Mouse (Mus musculus): ENCODE results near the gene Leo1. TPM values are rescaled to one million over a fixed set of nuclear protein-coding genes. Genes with fewer than 3 reads are reported as not detected.

The Leo1 gene
- polyA plus RNA-seq, 1 experiment from 2014 or later, result 49.1 TPM

DNA sequence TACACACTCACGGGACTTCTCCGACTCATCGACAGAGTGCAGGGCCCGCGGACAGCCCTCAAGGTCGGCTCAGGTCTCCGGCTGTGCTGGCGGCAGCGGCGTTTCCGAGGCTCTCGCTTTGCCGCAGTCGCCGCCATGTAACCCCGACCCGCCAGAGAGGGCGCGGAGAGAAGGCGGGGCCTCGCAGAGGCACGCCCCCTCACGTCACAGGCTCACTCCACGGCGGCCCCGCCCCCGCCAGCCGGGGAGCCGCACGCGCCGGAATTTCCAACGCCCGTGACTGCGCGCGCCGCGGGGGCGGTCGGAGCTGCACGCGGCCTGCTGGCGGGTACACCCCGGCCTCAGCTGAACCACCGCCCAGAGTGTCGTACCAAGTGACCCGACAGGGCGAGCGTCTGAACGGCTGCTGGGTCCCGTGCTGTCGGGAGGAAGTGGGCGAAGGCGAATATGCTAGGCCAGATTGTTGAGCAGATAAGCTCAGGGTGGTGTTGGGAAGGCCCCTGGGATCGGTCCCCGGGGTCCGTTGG lies 31.4 kb upstream of the Leo1 start, which contains the start of gene Mapk6:
TSS of gene Mapk6 (minus strand) at position 154 of the 527 bp plus-strand sequence.
- Histone ChIP-seq H3K36me3 (no peaks in the 10 kb centered on the region), H3K4me1 (peaks cover 42% of the 10 kb centered on the region), H3K4me3 (peak within 1 kb of the TSS; percentile 95), H3K27me3 (ENCODE audit: insufficient read depth, poor library complexity, severe bottlenecking) (no peaks in the 10 kb centered on the region), H3K27ac (peak within 1 kb of the TSS; percentile 98), H3K9me3 (no peaks in the 10 kb centered on the region)
- DNase-seq (ENCODE audit: low spot score), result peak; percentile 97
- under 1% methylated on average over 58 of the region's 58 CpGs for WGBS

DNA sequence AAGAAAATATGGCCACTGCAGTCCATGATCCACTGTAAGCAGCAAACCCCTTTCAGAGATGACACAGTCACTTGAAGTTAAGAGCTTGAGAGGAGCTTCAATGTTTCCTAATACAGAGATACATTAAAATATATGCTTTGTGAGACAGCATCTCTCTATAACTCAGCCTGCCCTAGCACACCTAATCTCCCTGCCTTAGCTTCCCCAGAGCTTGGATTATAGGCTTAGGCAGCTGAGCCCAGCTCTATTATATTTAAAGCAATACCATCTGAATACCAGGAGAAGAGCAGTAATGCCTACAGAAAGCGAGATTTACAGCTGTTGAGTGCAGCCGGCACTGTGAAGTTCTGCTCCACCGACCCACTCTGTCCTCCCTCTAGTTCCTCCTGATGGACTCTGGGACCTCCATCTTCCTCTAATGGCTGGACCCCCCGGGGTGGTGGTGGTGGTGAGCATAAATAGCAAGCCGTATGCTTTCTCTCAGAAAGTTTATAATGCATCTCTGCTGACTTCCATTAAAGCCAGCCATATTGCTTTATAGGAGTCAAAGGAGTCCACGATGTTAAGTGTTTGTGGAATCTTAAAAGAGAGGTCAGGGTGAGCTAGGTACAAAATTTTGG lies 30.3 kb upstream of the Leo1 start:
- Histone ChIP-seq H3K4me1 (peaks cover 38% of the 10 kb centered on the region), H3K9me3 (no peaks in the 10 kb centered on the region), H3K27me3 (ENCODE audit: insufficient read depth, poor library complexity, severe bottlenecking) (no peaks in the 10 kb centered on the region), H3K36me3 (no peaks in the 10 kb centered on the region), H3K27ac (peak overlapping the region; percentile 98), H3K4me3 (no peak overlapping the region; the same call in 1 of the 2 replicates)
- no peak for DNase-seq (ENCODE audit: low spot score)
- 83% methylated on average over 6 of the region's 6 CpGs for WGBS

DNA sequence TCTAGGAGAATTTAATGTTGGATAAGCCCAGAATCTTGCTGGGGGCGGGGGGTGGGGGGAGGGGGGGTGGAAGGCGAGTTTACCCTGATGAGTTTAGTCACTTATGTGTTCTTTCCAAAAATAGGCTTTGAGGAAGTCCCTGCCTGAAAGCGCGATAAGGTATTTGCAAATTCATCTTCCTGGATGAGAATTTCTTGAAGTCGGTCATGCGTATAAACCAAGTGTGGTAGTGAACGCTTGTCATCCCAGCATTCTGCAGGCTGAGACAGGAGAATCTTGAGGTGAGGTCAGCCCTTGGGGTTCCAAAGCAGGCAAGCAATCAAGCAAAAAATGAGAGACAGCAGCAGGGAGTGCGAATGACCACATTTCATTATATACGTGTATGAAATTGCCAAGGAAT lies 29.7 kb upstream of the Leo1 start:
- peaks cover 38% of the 10 kb centered on the region for H3K4me1 ChIP-seq
- DNase-seq (ENCODE audit: low spot score), result no peak
- 76% methylated on average over 9 of the region's 9 CpGs for WGBS

DNA sequence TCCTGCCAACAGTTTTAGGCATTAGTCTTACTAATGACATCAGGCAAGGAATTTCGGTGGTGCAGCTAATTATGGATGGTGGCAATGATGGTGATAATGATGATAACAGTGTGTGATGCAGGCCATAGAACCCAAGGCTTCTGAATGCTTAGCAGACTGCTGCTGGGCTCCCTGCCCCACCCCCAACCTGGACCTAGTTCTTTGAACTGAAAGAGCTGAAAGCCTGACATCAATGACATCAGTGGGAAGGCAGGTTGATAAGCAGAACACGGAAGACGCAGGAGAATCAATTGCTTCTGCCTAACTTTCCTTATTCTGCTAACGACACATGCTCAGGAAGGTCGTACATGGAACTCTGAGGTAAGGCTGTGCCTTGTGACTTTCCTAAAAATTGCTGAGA lies 28.1 kb upstream of the Leo1 start:
- DNase-seq (ENCODE audit: low spot score), result no peak
- no peak overlapping the region for H3K4me3 ChIP-seq
- H3K27me3 ChIP-seq (ENCODE audit: insufficient read depth, poor library complexity, severe bottlenecking), result no peaks in the 10 kb centered on the region
- no peaks in the 10 kb centered on the region for H3K36me3 ChIP-seq
- H3K4me1 ChIP-seq, result peaks cover 32% of the 10 kb centered on the region
- 47% methylated on average over 5 of the region's 5 CpGs for WGBS
- no peaks in the 10 kb centered on the region for H3K9me3 ChIP-seq
- H3K27ac ChIP-seq, result 0 out of 2 replicates have a peak overlapping the region, but pooled peaks have one; percentile 16

More for the DNA sequence above, 29.7 kb upstream of the Leo1 start:
- H3K36me3 ChIP-seq, result no peaks in the 10 kb centered on the region
- no peaks in the 10 kb centered on the region for H3K9me3 ChIP-seq
- no peaks in the 10 kb centered on the region for H3K27me3 ChIP-seq (ENCODE audit: insufficient read depth, poor library complexity, severe bottlenecking)
- H3K27ac ChIP-seq, result no peak overlapping the region
- H3K4me3 ChIP-seq, result no peak overlapping the region

DNA sequence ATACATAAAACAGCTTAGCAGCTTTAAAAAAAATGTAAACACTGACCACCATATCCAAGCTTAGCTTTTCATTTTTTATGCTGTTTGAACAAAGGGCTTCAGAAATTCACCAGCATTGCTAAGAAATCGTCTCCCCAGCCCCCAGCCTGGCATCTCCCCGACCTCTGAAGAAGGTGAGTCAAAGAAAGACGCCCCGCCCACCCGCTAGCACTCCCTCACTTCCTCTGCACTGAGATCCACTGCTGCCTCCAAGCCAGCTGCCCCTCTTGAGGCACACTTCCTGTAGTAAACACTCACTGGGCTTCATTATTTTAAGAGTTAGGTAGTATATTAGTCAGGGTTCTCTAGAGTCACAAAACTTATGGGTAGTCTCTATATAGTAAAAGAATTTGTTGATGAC lies 27.1 kb upstream of the Leo1 start:
- no peaks in the 10 kb centered on the region for H3K36me3 ChIP-seq
- WGBS, result 27% methylated on average over 5 of the region's 5 CpGs
- H3K27me3 ChIP-seq (ENCODE audit: insufficient read depth, poor library complexity, severe bottlenecking), result no peaks in the 10 kb centered on the region
- DNase-seq (ENCODE audit: low spot score), result no peak
- no peak overlapping the region for H3K4me3 ChIP-seq
- no peaks in the 10 kb centered on the region for H3K9me3 ChIP-seq
- peaks cover 32% of the 10 kb centered on the region for H3K4me1 ChIP-seq
- H3K27ac ChIP-seq, result no peak overlapping the region

DNA sequence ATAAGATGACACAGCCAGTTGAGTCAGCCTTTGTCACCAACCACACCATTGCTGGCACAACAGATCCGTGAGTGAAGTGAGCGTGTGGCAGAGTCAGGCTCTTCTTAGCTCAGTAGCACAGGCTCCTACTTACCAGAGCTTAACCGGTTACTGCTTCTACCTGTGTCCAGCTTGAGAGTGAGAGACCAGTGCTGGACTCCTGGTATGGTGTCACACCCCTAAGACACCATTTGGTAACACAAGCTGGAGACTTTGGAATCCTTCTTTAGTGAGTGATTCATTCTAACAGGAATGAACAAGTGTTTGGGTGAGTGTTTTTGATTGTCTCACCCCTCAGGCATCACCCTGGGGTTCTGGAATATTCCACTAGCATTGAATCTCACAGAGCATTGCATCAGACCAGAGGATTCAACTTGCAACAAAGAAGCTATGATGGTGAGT lies 19.1 kb upstream of the Leo1 start:
- Histone ChIP-seq H3K27me3 (ENCODE audit: insufficient read depth, poor library complexity, severe bottlenecking) (no peaks in the 10 kb centered on the region), H3K4me1 (0 out of 2 replicates have a peak, but pooled peaks cover 5% of the 10 kb centered on the region), H3K36me3 (no peaks in the 10 kb centered on the region), H3K4me3 (no peak overlapping the region), H3K27ac (no peak overlapping the region), H3K9me3 (no peaks in the 10 kb centered on the region)
- DNase-seq (ENCODE audit: low spot score), result no peak
- 84% methylated on average over 3 of the region's 3 CpGs for WGBS

DNA sequence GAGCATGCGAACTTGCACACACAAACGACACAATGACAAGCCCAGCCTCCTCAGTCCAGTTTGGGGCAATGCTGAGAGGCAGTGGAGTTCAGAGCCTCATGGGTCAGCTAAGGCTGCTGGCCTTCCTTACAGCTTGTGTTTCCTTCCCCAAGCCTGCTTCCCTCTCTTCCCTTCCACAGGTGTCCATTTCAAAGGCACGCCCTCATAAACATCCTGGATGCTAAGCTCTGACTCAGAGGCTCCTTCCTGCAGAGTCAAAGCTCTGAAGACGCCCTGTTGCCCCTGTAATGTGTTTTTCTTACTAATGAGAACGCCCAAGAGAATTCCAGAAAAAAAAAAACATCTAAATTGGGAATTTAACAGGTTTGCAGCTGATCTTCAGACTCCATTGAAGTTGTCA lies 17.6 kb upstream of the Leo1 start:
- no peak overlapping the region for H3K27ac ChIP-seq
- H3K4me3 ChIP-seq, result no peak overlapping the region
- H3K9me3 ChIP-seq, result no peaks in the 10 kb centered on the region
- no peaks in the 10 kb centered on the region for H3K36me3 ChIP-seq
- H3K4me1 ChIP-seq, result peaks cover 16% of the 10 kb centered on the region
- no peaks in the 10 kb centered on the region for H3K27me3 ChIP-seq (ENCODE audit: insufficient read depth, poor library complexity, severe bottlenecking)
- 61% methylated on average over 5 of the region's 5 CpGs for WGBS
- no peak for DNase-seq (ENCODE audit: low spot score)

DNA sequence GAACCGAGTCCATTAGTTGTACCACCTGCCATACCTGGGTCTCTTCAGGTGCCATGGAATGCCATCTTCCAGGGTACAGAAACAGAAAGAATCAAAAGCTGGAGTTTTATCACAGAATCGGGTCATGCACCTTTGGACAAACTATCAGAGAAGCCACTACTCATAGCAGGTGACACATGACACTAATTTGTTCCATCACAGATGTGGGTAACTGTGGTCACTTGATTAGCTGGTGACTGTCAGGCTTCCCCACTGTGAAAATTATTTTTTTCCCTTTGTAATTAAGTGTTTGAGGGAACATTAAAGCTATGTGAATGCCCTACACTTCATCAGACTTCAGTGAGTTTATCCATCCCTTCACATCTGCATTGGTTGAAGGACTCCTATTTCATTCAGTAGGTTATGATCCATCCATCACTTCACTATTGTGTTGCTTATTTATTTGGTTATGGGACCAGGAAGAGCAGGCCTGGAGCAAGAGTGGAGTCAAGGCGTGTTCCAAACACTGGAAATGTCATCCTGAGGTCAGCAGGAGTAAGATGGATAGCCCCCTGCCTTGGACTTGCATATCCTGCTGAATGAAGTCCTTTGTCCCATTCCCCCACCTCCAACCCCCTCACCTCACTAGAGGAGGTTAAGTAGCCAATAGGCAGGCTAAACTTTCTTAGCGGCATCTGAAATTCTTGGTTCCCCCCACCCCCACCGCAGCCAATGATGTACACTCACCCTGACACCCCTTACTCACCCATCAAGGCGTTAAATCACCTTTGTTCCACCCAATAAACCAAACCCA lies 16.8 kb upstream of the Leo1 start:
- Histone ChIP-seq H3K9me3 (no peaks in the 10 kb centered on the region), H3K4me3 (no peak overlapping the region), H3K27me3 (ENCODE audit: insufficient read depth, poor library complexity, severe bottlenecking) (no peaks in the 10 kb centered on the region), H3K36me3 (no peaks in the 10 kb centered on the region), H3K4me1 (peaks cover 21% of the 10 kb centered on the region), H3K27ac (no peak overlapping the region)
- DNase-seq (ENCODE audit: low spot score), result no peak
- WGBS, result 69% methylated on average over 6 of the region's 6 CpGs

DNA sequence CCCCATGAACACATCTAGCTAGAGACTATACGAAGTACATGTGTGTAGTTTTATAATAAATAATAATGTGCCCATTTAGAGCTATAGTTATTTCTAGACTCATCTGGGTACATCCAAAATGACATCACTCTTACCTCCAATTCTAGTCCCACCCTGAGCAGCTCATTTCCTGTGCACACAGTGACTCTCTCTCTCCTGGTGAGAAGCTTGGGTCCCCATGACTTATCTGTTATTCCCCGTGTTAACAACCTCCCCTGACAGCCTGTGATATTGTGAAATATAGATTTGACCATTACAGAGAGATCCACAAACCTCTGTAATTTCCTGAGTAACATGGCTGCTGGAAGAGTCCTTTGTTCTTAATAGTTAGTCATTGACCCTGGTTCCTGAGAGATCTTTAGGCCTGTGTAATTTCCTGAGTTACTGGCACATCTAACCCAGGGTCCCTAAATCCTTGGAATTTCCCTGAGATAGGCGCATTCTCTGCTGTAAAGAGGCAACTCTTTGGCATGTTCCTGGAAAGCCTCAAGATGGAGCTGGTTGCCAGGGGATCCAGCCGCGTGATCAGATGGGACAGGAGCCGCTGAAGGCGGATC lies 15.4 kb upstream of the Leo1 start:
- H3K27me3 ChIP-seq (ENCODE audit: insufficient read depth, poor library complexity, severe bottlenecking), result no peaks in the 10 kb centered on the region
- H3K27ac ChIP-seq, result 0 out of 2 replicates have a peak overlapping the region, but pooled peaks have one; percentile 22
- DNase-seq (ENCODE audit: low spot score), result no peak
- WGBS, result 70% methylated on average over 7 of the region's 7 CpGs
- H3K4me1 ChIP-seq, result peaks cover 27% of the 10 kb centered on the region
- H3K36me3 ChIP-seq, result no peaks in the 10 kb centered on the region
- H3K9me3 ChIP-seq, result no peaks in the 10 kb centered on the region
- H3K4me3 ChIP-seq, result no peak overlapping the region

DNA sequence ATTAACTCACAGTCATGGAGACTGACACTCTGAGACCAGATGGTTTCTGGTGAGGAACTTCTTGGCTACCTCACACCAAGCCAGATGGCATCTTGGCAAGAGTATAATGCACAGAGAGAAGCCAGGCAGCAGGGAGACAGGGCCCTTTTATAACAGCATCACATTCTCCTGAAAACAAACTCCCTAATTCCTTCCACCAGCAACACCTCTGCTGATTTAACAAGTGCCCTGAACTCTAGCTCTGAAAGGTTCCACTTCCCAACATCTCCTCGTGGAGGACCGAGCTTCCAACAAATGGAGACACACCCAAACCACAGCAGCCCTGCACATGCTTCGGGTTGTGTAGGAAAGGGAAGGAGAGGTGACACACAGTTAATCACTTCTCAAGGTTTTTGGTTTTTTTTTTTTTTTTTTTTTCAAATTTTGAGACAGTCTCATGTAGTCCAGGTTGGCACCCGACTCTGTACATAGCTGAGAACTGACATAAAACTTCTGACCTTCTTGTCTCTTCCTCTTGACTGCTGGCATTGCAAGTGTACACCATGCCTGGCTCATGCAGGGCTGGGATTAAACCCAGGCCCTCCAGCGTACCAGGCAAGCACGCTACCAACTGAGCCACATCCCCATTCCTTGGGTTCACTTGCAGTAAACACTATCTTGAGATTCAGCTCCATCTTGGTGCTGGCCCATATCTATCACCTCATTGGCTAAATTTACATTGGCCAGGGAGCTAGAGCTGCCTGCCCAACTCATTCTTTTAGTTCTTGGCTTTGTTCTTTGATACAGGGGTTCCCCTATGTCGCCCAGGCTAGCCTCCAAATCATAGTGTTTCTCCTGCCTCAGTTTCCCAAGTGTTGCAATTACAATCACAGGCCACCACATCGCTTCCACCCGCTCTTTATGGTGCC lies 13.7 kb upstream of the Leo1 start:
- Histone ChIP-seq H3K27me3 (ENCODE audit: insufficient read depth, poor library complexity, severe bottlenecking) (no peaks in the 10 kb centered on the region), H3K4me1 (peaks cover 31% of the 10 kb centered on the region), H3K36me3 (no peaks in the 10 kb centered on the region), H3K9me3 (no peaks in the 10 kb centered on the region), H3K27ac (peak overlapping the region; percentile 67; the same call in 1 of the 2 replicates), H3K4me3 (no peak overlapping the region)
- no peak for DNase-seq (ENCODE audit: low spot score)
- 63% methylated on average over 9 of the region's 9 CpGs for WGBS

DNA sequence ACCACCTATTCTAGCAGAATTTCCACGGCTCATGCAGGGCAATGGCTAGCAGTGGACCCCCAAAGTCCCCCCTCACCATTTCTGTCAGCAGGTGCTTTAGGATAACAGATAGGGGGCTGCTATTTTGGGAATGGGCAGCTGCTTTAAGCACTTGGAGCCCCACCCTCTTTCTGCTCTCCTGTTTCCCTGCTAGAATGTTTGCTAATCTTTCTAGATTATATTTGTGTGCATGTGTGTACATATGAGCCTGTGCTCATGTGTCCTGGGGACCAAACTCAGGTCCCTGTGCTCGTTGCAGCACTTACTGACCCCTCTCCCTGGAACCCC lies 13.1 kb upstream of the Leo1 start:
- 35% methylated on average over 2 of the region's 2 CpGs for WGBS
- H3K4me1 ChIP-seq, result peaks cover 31% of the 10 kb centered on the region
- no peaks in the 10 kb centered on the region for H3K9me3 ChIP-seq
- no peaks in the 10 kb centered on the region for H3K27me3 ChIP-seq (ENCODE audit: insufficient read depth, poor library complexity, severe bottlenecking)
- H3K27ac ChIP-seq, result peak overlapping the region; percentile 67
- 0 out of 2 replicates have a peak overlapping the region, but pooled peaks have one; percentile 5 for H3K4me3 ChIP-seq
- DNase-seq (ENCODE audit: low spot score), result no peak
- no peaks in the 10 kb centered on the region for H3K36me3 ChIP-seq

DNA sequence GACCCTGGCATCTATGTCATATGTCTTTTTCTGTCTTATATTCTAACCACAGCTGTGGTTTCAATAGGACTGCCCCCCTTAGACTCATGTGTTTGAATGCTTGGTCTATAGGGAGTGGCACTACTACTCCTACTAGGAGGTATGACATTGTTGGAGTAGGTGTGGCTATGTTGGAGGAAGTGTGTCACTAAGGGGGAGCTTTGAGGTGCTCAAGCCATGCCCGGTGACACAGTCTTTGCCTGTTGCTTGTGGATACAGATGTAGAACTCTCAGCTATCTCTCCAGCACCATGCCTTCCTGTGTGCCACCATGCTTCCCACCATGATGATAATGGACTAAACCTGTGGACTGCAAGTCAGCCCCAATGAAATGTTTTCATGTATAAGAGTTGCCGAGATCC lies 12.3 kb upstream of the Leo1 start:
- Histone ChIP-seq H3K27me3 (ENCODE audit: insufficient read depth, poor library complexity, severe bottlenecking) (no peaks in the 10 kb centered on the region), H3K27ac (no peak overlapping the region; the same call in 1 of the 2 replicates), H3K9me3 (no peaks in the 10 kb centered on the region), H3K4me1 (peaks cover 26% of the 10 kb centered on the region), H3K36me3 (no peaks in the 10 kb centered on the region), H3K4me3 (no peak overlapping the region)
- no peak for DNase-seq (ENCODE audit: low spot score)
- WGBS, result 80% methylated on average over 2 of the region's 2 CpGs
